Mouse (Mus musculus) right cerebral cortex, postnatal 4 days (tissue): ENCODE data around the gene Cyp26a1.

Source experiments
- DNase-seq: peaks from one replicate; pipeline ENCODE4 v3.0.0-alpha.2; 2022

The Cyp26a1 gene

GRCm38 (mm10) chr19:37699711-37700110 is 2.1 kb downstream of the Cyp26a1 start:
- DNase-seq: no peak

- no peak for DNase-seq
These were observed 4.9 kb downstream of the Cyp26a1 start for GRCm38 (mm10) chr19:37702377-37703076.

- DNase-seq: peak; percentile 85
These were observed 6.4 kb downstream of the Cyp26a1 start for GRCm38 (mm10) chr19:37703902-37704509.

- DNase-seq: no peak
These were observed 8.1 kb downstream of the Cyp26a1 start for GRCm38 (mm10) chr19:37705722-37706121.

GRCm38 (mm10) chr19:37714681-37715080 is 17.1 kb downstream of the Cyp26a1 start:
- DNase-seq: no peak

GRCm38 (mm10) chr19:37715980-37716379 is 18.4 kb downstream of the Cyp26a1 start:
- no peak for DNase-seq

- no peak for DNase-seq
These were observed 19.1 kb downstream of the Cyp26a1 start for GRCm38 (mm10) chr19:37716524-37717175.

GRCm38 (mm10) chr19:37719166-37719565 is 21.6 kb downstream of the Cyp26a1 start:
- no peak for DNase-seq

- no peak for DNase-seq
These were observed 27.0 kb downstream of the Cyp26a1 start for GRCm38 (mm10) chr19:37724591-37724990.

GRCm38 (mm10) chr19:37726585-37726984 is 29.0 kb downstream of the Cyp26a1 start:
- no peak for DNase-seq

- no peak for DNase-seq
These were observed 29.8 kb downstream of the Cyp26a1 start for GRCm38 (mm10) chr19:37727366-37727765.

GRCm38 (mm10) chr19:37735426-37735825 is 37.8 kb downstream of the Cyp26a1 start:
- no peak for DNase-seq

- DNase-seq: no peak
These were observed 41.0 kb downstream of the Cyp26a1 start for GRCm38 (mm10) chr19:37738575-37738974.

- no peak for DNase-seq
These were observed 42.4 kb downstream of the Cyp26a1 start for GRCm38 (mm10) chr19:37740043-37740442.
